Mouse (Mus musculus): ENCODE results near the gene Dynll1. TPM values are rescaled to one million over a fixed set of nuclear protein-coding genes. Genes with fewer than 3 reads are reported as not detected.
A peak's percentile ranks its signal among the peaks of the same experiment; 100 is the strongest.
"Not testable (repeated sequence)": the region's sequence is repeated elsewhere in the genome, so short reads cannot be mapped to it uniquely, and the experiment has no call there.

The Dynll1 gene
- polyA plus RNA-seq, 1 experiment from 2014 or later, result 1,146 TPM

DNA sequence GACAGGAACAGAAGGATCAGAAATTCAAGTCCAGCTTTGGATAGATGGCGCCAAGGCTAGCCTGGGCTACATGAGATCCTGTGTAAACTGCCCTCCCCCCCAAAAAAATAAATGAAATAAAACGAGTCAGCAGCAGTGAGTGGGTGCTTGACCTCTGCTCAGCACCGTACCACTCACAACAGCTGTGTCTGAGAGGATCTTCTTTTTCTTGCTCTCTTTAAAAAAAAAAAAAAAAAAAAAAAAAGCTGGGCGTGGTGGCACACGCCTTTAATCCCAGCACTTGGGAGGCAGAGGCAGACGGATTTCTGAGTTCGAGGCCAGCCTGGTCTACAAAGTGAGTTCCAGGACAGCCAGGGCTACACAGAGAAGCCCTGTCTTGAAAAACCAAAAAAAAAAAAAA, 1.4 kb upstream of the Dynll1 start:
- Histone ChIP-seq H3K4me3 (peak overlapping the region; percentile 97; the same call in 1 of the 2 replicates), H3K36me3 (peaks cover 15% of the 10 kb centered on the region), H3K4me1 (replicated peaks) (peaks cover 26% of the 10 kb centered on the region), H3K4me2 (peak overlapping the region; percentile 85)
- 83% methylated on average over 6 of the region's 7 CpGs for WGBS
- H3K27me3 ChIP-seq; H3K27ac ChIP-seq; H3K9me3 ChIP-seq (replicated peaks); ATAC-seq (replicated peaks; ENCODE audit: insufficient number of reproducible peaks, insufficient read depth, low FRiP score, low read depth); H3K9ac ChIP-seq: not testable (repeated sequence)

DNA sequence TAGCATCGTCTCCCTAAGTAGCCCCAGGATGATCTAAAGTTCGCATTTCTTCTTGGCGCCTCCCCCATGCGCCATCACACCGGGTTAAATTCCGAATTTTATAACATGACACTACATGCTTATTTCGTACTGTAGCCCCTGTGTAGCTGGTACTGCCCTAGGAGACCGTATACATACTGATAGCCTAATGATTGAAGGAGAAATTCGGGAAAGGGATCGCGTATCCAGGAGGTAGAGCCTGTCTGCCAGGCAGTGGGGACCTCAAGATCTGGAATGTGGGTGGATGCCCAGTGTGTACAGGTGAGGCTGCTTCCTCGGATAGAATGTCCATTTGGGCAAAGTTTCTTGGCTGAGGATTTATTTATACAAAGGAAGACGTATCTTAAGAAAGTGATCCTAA, 816 bp upstream of the Dynll1 start:
- no peaks in the 10 kb centered on the region for H3K27me3 ChIP-seq
- peak overlapping the region; percentile 69 for H3K9ac ChIP-seq
- whole genome bisulfite sequencing, result 27% methylated on average over 13 of the region's 13 CpGs
- H3K4me3 ChIP-seq, result peak overlapping the region; percentile 97
- H3K9me3 ChIP-seq (replicated peaks), result no peaks in the 10 kb centered on the region
- peaks cover 21% of the 10 kb centered on the region for H3K36me3 ChIP-seq
- H3K4me2 ChIP-seq, result peak overlapping the region; percentile 85
- H3K4me1 ChIP-seq (replicated peaks), result peaks cover 29% of the 10 kb centered on the region
- peak overlapping the region; percentile 69 for H3K27ac ChIP-seq
- no peak for ATAC-seq (replicated peaks; ENCODE audit: insufficient number of reproducible peaks, insufficient read depth, low FRiP score, low read depth)

DNA sequence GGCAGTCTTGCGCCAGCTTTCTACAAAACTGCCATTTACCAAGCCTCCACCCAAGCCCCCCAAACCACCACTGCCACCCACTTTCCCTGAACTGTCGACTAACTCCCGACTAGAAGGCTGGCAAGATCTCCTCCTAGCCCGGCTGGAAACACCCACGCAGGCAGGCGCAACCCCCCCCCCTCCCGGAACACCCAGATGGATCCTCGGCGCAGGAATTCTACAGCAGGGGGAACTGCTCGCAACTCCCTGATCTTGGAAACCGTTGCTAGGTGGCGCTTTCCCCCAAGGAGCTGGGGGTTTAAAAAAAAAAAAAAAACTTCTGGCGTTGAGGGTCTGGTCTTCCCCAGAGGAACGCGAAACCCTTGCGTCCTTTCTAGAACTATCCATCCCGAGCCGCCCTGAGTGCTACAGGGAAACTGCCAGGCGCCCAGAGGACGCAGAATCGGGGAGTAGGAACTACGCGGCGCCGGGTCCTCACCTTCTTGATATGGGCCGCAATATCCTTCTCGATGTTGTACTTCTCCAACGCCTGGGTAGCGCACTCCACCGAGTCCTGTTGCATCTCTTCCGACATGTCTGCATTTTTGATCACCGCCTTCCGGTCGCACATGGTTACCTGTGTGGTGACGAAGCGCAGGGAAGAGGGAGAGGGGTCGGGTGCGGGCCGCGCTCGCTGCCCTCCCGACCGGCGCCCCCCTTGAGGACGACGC, 609 bp downstream of the Dynll1 start:
- Histone ChIP-seq H3K4me1 (replicated peaks) (peaks cover 29% of the 10 kb centered on the region), H3K9ac (peak overlapping the region; percentile 92), H3K27me3 (no peaks in the 10 kb centered on the region), H3K9me3 (replicated peaks) (no peaks in the 10 kb centered on the region), H3K36me3 (peaks cover 35% of the 10 kb centered on the region), H3K27ac (peak overlapping the region; percentile 94), H3K4me2 (peak overlapping the region; percentile 65), H3K4me3 (peak overlapping the region; percentile 97)
- peak; percentile 2 for ATAC-seq (replicated peaks; ENCODE audit: insufficient number of reproducible peaks, insufficient read depth, low FRiP score, low read depth)
- under 1% methylated on average over 46 of the region's 46 CpGs for WGBS

DNA sequence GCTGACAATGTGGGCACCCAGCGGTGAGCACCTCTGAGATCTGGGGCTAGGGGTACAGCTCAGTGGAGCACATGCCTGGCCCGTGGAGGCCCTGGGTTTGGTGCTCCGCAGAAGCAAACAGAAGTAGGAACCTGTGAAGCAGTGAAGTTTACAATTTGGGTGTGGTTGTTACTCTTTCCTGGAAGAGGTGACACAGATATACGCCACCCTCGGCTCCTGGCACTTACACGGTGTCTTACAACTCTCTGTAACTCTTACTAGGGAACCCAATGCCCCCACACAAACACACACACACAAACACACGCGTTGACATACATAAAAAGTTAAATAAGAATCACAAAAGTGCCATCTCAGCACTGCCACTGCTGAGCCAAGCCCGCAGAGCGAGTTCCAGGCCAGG, 4.5 kb downstream of the Dynll1 start:
- Histone ChIP-seq H3K36me3 (peaks cover 52% of the 10 kb centered on the region), H3K9me3 (replicated peaks) (no peaks in the 10 kb centered on the region), H3K27me3 (no peaks in the 10 kb centered on the region), H3K4me2 (no peak overlapping the region), H3K4me3 (no peak overlapping the region), H3K27ac (no peak overlapping the region), H3K9ac (no peak overlapping the region), H3K4me1 (replicated peaks) (peaks cover 22% of the 10 kb centered on the region)
- WGBS, result 78% methylated on average over 10 of the region's 10 CpGs
- no peak for ATAC-seq (replicated peaks; ENCODE audit: insufficient number of reproducible peaks, insufficient read depth, low FRiP score, low read depth)

DNA sequence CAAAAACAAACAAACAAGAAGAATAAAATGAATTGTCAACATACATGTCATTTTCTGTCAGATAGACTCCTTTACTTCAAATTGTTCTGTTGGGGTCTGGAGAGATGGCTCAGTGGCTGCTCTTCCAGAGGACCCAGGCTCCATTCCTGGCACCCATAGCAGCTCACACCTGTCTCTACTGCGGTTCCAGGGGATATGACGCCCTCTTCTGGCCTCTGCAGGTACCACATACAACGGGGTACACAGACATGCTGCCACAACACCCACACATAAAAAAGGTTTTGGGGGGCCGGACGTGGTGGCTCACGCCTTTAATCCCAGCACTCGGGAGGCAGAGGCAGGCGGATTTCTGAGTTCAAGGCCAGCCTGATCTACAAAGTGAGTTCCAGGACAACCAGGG, 6.6 kb downstream of the Dynll1 start:
- H3K27me3 ChIP-seq, result no peaks in the 10 kb centered on the region
- no peak for ATAC-seq (replicated peaks; ENCODE audit: insufficient number of reproducible peaks, insufficient read depth, low FRiP score, low read depth)
- WGBS, result 85% methylated on average over 8 of the region's 8 CpGs
- H3K36me3 ChIP-seq, result peaks cover 69% of the 10 kb centered on the region
- no peak overlapping the region for H3K4me2 ChIP-seq
- peaks cover 16% of the 10 kb centered on the region for H3K4me1 ChIP-seq (replicated peaks)
- H3K9ac ChIP-seq, result no peak overlapping the region
- H3K9me3 ChIP-seq (replicated peaks), result no peaks in the 10 kb centered on the region
- H3K4me3 ChIP-seq, result no peak overlapping the region
- H3K27ac ChIP-seq, result no peak overlapping the region

DNA sequence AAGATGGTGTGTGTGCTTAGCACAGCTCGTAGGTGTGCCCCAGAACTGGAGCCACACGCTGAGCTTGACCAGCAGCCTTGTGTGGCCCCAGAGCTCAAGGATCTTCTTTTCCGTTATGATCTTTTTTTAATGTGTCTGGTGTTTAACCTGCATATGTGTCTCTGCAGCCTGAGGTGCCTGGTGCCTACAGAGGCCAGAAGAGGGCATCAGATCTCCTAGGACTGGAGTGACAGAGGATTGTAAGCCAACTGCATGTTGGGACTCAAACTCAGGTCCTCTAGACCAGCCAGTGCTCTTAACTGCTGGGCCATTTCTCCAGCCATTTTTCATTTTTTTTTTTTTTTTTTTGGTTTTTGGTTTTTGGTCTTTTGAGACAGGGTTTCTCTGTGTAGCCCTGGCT, 16.1 kb downstream of the Dynll1 start:
- no peak overlapping the region for H3K4me2 ChIP-seq
- no peaks in the 10 kb centered on the region for H3K27me3 ChIP-seq
- no peak overlapping the region for H3K9ac ChIP-seq
- H3K4me1 ChIP-seq (replicated peaks), result peaks cover 14% of the 10 kb centered on the region
- 92% methylated on average over 3 of the region's 3 CpGs for WGBS
- H3K4me3 ChIP-seq, result no peak overlapping the region
- no peaks in the 10 kb centered on the region for H3K9me3 ChIP-seq (replicated peaks)
- H3K27ac ChIP-seq, result no peak overlapping the region
- peaks cover 27% of the 10 kb centered on the region for H3K36me3 ChIP-seq
- no peak for ATAC-seq (replicated peaks; ENCODE audit: insufficient number of reproducible peaks, insufficient read depth, low FRiP score, low read depth)

DNA sequence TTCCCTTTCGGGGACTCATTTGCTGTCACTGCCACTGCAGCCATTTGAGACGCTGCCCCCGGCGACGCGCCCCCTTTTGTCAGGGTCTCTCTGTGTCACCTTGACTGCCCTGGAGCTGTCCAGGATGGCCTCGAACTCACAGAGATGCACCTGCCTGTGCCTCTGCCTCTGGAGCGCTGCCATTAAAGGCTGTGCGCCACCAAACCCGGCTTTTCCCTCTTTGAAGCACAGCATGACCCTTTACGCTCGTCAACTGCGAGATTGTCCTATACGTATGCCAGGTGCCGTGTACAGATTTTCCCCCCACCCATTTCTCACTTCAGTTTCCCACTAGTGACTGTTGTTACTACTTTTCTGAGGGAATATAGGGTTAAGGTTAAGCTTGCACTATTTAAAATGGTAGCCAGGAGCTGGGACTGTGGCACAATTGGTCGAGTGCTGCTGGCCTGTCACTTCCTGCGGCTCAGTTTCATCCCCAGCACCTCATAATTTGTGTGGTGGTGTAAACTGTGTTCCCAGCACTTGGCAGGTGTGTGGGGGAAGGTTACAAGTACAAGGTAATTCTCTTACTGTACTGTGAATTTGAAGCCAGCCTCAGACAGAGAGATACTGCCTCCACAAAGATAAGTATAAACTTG, 20.6 kb downstream of the Dynll1 start:
- ATAC-seq (replicated peaks; ENCODE audit: insufficient number of reproducible peaks, insufficient read depth, low FRiP score, low read depth), result no peak
- H3K4me3 ChIP-seq, result peak overlapping the region; percentile 92

DNA sequence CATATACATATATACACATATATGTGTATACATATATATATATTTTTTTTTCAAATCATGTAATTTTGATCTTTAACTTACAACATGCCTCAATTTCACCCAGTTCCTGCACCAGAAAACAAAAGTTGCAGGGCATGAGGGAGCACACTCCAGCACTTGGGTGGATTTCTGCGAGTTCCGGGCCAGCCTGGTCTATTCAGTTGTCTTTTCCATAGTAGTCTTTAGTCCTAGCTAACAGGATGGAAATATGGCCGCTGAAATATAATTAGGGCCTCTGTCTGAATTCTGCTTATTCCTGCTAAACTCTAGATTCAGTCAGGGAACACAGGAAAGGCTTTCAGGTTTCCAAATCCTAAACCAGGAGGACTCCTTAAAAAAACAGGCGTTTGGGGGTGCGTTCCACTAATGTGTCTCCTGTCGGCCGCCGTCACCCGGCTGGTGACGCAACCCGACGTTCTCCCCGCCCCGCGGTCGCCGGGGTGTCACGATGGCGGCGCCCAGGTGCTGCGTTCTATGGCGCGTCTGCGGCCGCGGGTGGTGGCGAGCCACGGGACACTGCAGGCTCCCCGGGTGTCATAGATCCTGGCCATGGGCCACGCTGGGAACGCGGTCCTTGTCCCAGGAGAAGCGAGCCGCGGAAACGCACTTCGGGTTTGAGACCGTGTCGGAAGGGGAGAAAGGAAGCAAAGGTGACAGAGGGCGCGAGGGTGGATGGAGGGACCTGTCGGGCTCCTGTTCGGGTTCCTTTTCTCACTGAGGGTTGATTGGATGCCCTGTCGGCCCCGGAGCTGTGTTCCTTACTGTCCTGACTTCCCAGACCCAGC, 21.4 kb downstream of the Dynll1 start, which contains the start of gene Coq5:
Gene Coq5, plus strand, starts transcription at position 441 of the 824 bp plus-strand sequence.
- Histone ChIP-seq H3K4me2 (peak within 1 kb of the TSS; percentile 80), H3K4me1 (replicated peaks) (peaks cover 12% of the 10 kb centered on the region), H3K9ac (peak within 1 kb of the TSS; percentile 87), H3K27ac (peak within 1 kb of the TSS; percentile 70), H3K9me3 (replicated peaks) (no peaks in the 10 kb centered on the region), H3K36me3 (peaks cover 13% of the 10 kb centered on the region), H3K4me3 (peak within 1 kb of the TSS; percentile 92), H3K27me3 (no peaks in the 10 kb centered on the region)
- ATAC-seq (replicated peaks; ENCODE audit: insufficient number of reproducible peaks, insufficient read depth, low FRiP score, low read depth), result peak; percentile 73
- WGBS, result 3% methylated on average over 45 of the region's 45 CpGs

More for the DNA sequence above, 20.6 kb downstream of the Dynll1 start:
- Histone ChIP-seq H3K27me3 (no peaks in the 10 kb centered on the region), H3K27ac (peak overlapping the region; percentile 70), H3K36me3 (peaks cover 19% of the 10 kb centered on the region), H3K9me3 (replicated peaks) (no peaks in the 10 kb centered on the region), H3K9ac (peak overlapping the region; percentile 87), H3K4me1 (replicated peaks) (peaks cover 9% of the 10 kb centered on the region), H3K4me2 (peak overlapping the region; percentile 80)
- WGBS, result 6% methylated on average over 17 of the region's 17 CpGs

DNA sequence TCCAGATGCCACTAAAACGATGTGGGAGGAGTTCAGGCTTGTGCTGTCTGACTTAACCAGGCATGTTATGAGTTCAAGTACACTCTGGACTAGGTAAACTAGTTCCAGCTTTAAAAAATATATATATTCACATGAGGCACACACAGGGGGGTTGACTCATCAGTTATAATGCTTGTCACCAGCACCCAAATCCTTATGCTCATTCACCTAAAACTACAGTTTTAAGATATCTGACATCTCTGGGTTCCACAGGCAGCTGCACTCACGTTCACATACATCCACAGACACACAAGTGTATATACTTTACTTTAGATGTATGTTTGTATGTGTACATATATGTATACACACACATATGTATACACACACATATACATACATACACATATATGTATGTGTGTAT, 22.0 kb downstream of the Dynll1 start:
- H3K9ac ChIP-seq, result no peak overlapping the region
- no peak overlapping the region for H3K4me2 ChIP-seq
- H3K9me3 ChIP-seq (replicated peaks), result no peaks in the 10 kb centered on the region
- H3K4me3 ChIP-seq, result no peak overlapping the region
- no peaks in the 10 kb centered on the region for H3K27me3 ChIP-seq
- peaks cover 12% of the 10 kb centered on the region for H3K4me1 ChIP-seq (replicated peaks)
- peaks cover 7% of the 10 kb centered on the region; the same call in 1 of the 2 replicates for H3K36me3 ChIP-seq
- ATAC-seq (replicated peaks; ENCODE audit: insufficient number of reproducible peaks, insufficient read depth, low FRiP score, low read depth), result no peak
- H3K27ac ChIP-seq, result no peak overlapping the region
- WGBS, result 64% methylated on average over 2 of the region's 2 CpGs

DNA sequence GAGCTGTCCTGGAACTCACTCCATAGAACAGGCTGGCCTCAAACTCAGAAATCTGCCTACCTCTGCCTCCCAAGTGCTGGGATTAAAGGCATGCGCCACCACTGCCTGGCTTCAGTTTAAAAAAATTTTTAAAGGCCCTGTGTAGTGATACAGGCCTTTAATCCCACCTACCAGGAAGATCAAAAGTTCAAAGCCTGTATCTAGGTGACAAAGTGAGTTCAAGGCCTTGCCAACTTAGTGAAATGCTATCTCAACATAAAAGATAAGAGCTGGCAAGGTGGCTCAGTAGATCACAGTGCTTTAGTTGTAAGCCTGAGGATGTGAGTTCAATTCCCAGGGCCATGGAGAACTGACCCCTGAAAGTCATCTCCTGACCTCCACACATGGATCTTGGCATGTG, 22.7 kb downstream of the Dynll1 start:
- H3K9ac ChIP-seq, result no peak overlapping the region
- no peaks in the 10 kb centered on the region for H3K27me3 ChIP-seq
- H3K36me3 ChIP-seq, result no peaks in the 10 kb centered on the region
- WGBS, result 72% methylated on average over 1 of the region's 1 CpGs
- no peak overlapping the region for H3K4me2 ChIP-seq
- H3K4me1 ChIP-seq (replicated peaks), result peaks cover 15% of the 10 kb centered on the region
- H3K9me3 ChIP-seq (replicated peaks), result no peaks in the 10 kb centered on the region
- H3K27ac ChIP-seq, result no peak overlapping the region
- ATAC-seq (replicated peaks; ENCODE audit: insufficient number of reproducible peaks, insufficient read depth, low FRiP score, low read depth), result no peak
- H3K4me3 ChIP-seq, result no peak overlapping the region

DNA sequence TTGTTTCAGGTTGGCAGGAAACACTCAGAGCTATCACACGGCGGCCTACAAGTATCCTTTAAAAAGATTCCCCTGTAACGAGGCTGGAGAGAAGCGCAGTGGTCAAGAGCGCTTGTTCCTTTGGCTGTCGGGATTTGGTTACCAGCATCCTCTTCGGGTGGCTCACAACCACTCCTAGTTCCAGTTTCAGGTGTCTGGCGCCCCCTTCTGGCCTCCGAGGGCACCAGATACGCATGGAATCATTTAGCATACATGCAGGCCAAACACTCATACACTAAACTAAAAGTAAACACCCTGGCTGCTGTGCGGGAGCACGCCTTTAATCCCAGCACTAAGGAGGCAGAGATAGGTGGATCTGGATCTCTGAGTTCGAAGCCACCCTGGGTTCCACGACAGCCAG, 24.8 kb downstream of the Dynll1 start:
- peaks cover 21% of the 10 kb centered on the region for H3K4me1 ChIP-seq (replicated peaks)
- H3K4me2 ChIP-seq, result no peak overlapping the region
- no peaks in the 10 kb centered on the region for H3K27me3 ChIP-seq
- H3K27ac ChIP-seq, result no peak overlapping the region
- ATAC-seq (replicated peaks; ENCODE audit: insufficient number of reproducible peaks, insufficient read depth, low FRiP score, low read depth), result no peak
- no peaks in the 10 kb centered on the region for H3K9me3 ChIP-seq (replicated peaks)
- no peaks in the 10 kb centered on the region for H3K36me3 ChIP-seq
- WGBS, result 39% methylated on average over 14 of the region's 14 CpGs
- H3K9ac ChIP-seq, result no peak overlapping the region
- no peak overlapping the region for H3K4me3 ChIP-seq
